In genomic region chrX:168338212-168338611, GRCm38 (mm10) we compare ENCODE assay signal across 23 mouse cellular contexts.
DNase-seq lines count a peak whose midpoint lies in the region; ATAC-seq and TF ChIP-seq lines count a peak whose summit lies in the region.
"Had no signal": no experiment of that assay in that cellular context is flagged by ENCODE, and none has a peak within 500 bp of the region (broad histone marks: within the 10 kb centered on the region; RNA-seq: fewer than 3 reads in every experiment).

No protein-coding gene starts in this region.

- peak; percentile 35 for ATAC-seq in granulocyte monocyte progenitor cell, adult 5-6 weeks (replicated peaks; ENCODE audit: poor library complexity, severe bottlenecking)
- peak; percentile 60 for ATAC-seq in neutrophil, adult 5-6 weeks (ENCODE audit: extremely low read depth, insufficient number of reproducible peaks, low FRiP score, poor library complexity, severe bottlenecking)
- ATAC-seq: forebrain, embryonic 14.5 days; forebrain, postnatal 0 days; intestine, embryonic 15.5 days had no signal

- H3K9ac ChIP-seq in CH12.LX (ENCODE audit: insufficient read depth, low read depth) = no peak overlapping the region
- H3K9ac ChIP-seq: embryonic facial prominence, embryonic 12.5 days; embryonic facial prominence, embryonic 15.5 days; forebrain, postnatal 0 days; hindbrain, embryonic 12.5 days; hindbrain, embryonic 15.5 days; intestine, embryonic 15.5 days had no signal

- no peak overlapping the region for H3K27ac ChIP-seq in CH12.LX (ENCODE audit: insufficient read depth, low read depth)
- no peak overlapping the region for H3K27ac ChIP-seq in heart, embryonic 10.5 days
- H3K27ac ChIP-seq: embryonic facial prominence, embryonic 12.5 days; embryonic facial prominence, embryonic 15.5 days; heart, adult 2 months; hindbrain, embryonic 12.5 days; hindbrain, embryonic 15.5 days; intestine, embryonic 15.5 days had no signal

- dilution Hi-C loops in CH12.LX (cut with MboI; ENCODE audit: extremely low pct_ligation_motif_present, extremely low pct_unique_long_range_greater_than_20kb, low sequenced_read_pairs) = no loop called here

- H3K4me2 ChIP-seq in CH12.LX (ENCODE audit: insufficient read depth, low read depth, poor library complexity, severe bottlenecking) = no peak overlapping the region
- H3K4me2 ChIP-seq: embryonic facial prominence, embryonic 12.5 days; embryonic facial prominence, embryonic 15.5 days; heart, embryonic 11.5 days; hindbrain, embryonic 12.5 days; hindbrain, embryonic 15.5 days; intestine, embryonic 15.5 days had no signal

- DNase-seq in 416B (ENCODE audit: low read depth) = peak; percentile 11
- DNase-seq in CH12.LX (ENCODE audit: extremely low read depth) = peak; percentile 51
- no peak for DNase-seq in embryo, embryonic 10.5 days (ENCODE audit: low spot score)
- DNase-seq in heart, embryonic 10.5 days (ENCODE audit: low spot score) = no peak
- DNase-seq in embryo, embryonic 9.5 days (ENCODE audit: extremely low spot score) = no peak
- DNase-seq: adrenal gland, adult 2 months; adrenal gland, postnatal 25 days; cerebellum, adult 11-12 months; cerebellum, adult 9-10 months; cerebellum, postnatal 25 days; forebrain, postnatal 0 days; gastrocnemius, postnatal 25 days; heart, adult 2 months; kidney, adult 11 months had no signal

- no peak for TF ChIP-seq CTCF in CH12.LX (conservative IDR thresholded peaks at IDR 0.05 in 1 of 2, IDR thresholded peaks at IDR 0.05 in 1 of 2; ENCODE audit: low read depth in 2 of 2, low read length in 2 of 2)

- H3K4me1 ChIP-seq in CH12.LX (ENCODE audit: control insufficient read depth in 1 of 2, insufficient read depth in 2 of 2) = peaks cover 0 to 11% of the 10 kb centered on the region in 2 experiments; a peak in 2 of 4 replicates
- H3K4me1 ChIP-seq in heart, embryonic 10.5 days = no peaks in the 10 kb centered on the region
- H3K4me1 ChIP-seq: embryonic facial prominence, embryonic 12.5 days; embryonic facial prominence, embryonic 15.5 days; hindbrain, embryonic 12.5 days; hindbrain, embryonic 15.5 days; intestine, embryonic 15.5 days had no signal

- in situ Hi-C loops in CH12.LX (cut with MboI; ENCODE audit: low pct_ligation_motif_present, low pct_unique_long_range_greater_than_20kb, low sequenced_read_pairs) = no loop called here

- no peak for TF ChIP-seq RAD21 in CH12.LX (IDR thresholded peaks at IDR 0.05; ENCODE audit: low read depth, low read length)

- no peaks in the 10 kb centered on the region for H3K27me3 ChIP-seq in CH12.LX (replicated peaks)
- H3K27me3 ChIP-seq in heart, embryonic 10.5 days (ENCODE audit: insufficient read depth, poor library complexity, severe bottlenecking) = no peaks in the 10 kb centered on the region; the same call in 1 of the 2 replicates
- H3K27me3 ChIP-seq: embryonic facial prominence, embryonic 15.5 days had no signal

- TF ChIP-seq EP300 in CH12.LX (IDR thresholded peaks at IDR 0.05; ENCODE audit: low read length) = no peak

- H3K79me2 ChIP-seq in CH12.LX (replicated peaks; ENCODE audit: control insufficient read depth, extremely low read depth, insufficient read depth, poor library complexity, severe bottlenecking) = no peaks in the 10 kb centered on the region

- H3K4me3 ChIP-seq in CH12.LX (replicated peaks in 1 of 3; ENCODE audit: low read depth in 2 of 3, low read length in 2 of 3, poor library complexity in 1 of 3) = no peak overlapping the region
- no peak overlapping the region for H3K4me3 ChIP-seq in heart, embryonic 10.5 days
- H3K4me3 ChIP-seq: embryonic facial prominence, embryonic 12.5 days; embryonic facial prominence, embryonic 15.5 days; heart, adult 2 months; hindbrain, embryonic 12.5 days; hindbrain, embryonic 15.5 days; intestine, embryonic 15.5 days had no signal

- no peak for TF ChIP-seq POLR2A in CH12.LX (IDR thresholded peaks at IDR 0.05; ENCODE audit: low read depth, low read length)

- no peaks in the 10 kb centered on the region for H3K36me3 ChIP-seq in CH12.LX (replicated peaks in 1 of 2; ENCODE audit: control insufficient read depth in 1 of 2, insufficient read depth in 1 of 2, low read length in 1 of 2)
- no peaks in the 10 kb centered on the region for H3K36me3 ChIP-seq in heart, embryonic 10.5 days
- H3K36me3 ChIP-seq: embryonic facial prominence, embryonic 12.5 days; embryonic facial prominence, embryonic 15.5 days; hindbrain, embryonic 12.5 days; hindbrain, embryonic 15.5 days; intestine, embryonic 15.5 days had no signal

- no peaks in the 10 kb centered on the region for H3K9me3 ChIP-seq in CH12.LX (replicated peaks; ENCODE audit: low read length)
- H3K9me3 ChIP-seq in heart, embryonic 10.5 days = no peaks in the 10 kb centered on the region
- H3K9me3 ChIP-seq: embryonic facial prominence, embryonic 12.5 days; embryonic facial prominence, embryonic 15.5 days; hindbrain, embryonic 12.5 days; hindbrain, embryonic 15.5 days; intestine, embryonic 15.5 days had no signal

TF ChIP-seq in CH12.LX, 34 proteins besides CTCF, POLR2A, EP300 and RAD21:
- TF ChIP-seq ZMIZ1 (IDR thresholded peaks at IDR 0.05; ENCODE audit: low read depth, low read length) (no peak), JUND (conservative IDR thresholded peaks at IDR 0.05; ENCODE audit: low read depth, low read length) (no peak), KAT2A (IDR thresholded peaks at IDR 0.05; ENCODE audit: insufficient replicate concordance, low read length) (no peak), IRF4 (IDR thresholded peaks at IDR 0.05; ENCODE audit: low read depth, low read length) (no peak), ZNF384 (IDR thresholded peaks at IDR 0.05; ENCODE audit: low read depth, low read length) (no peak), JUN (IDR thresholded peaks at IDR 0.05; ENCODE audit: insufficient read depth, low read depth, low read length) (no peak), MXI1 (IDR thresholded peaks at IDR 0.05; ENCODE audit: low read depth, low read length) (no peak), MAZ (IDR thresholded peaks at IDR 0.05; ENCODE audit: low read depth, low read length) (no peak), POLR2AphosphoS2 (IDR thresholded peaks at IDR 0.05; ENCODE audit: low read depth, low read length) (no peak)

Comparison
In these comparisons a context has a peak if more than half of its experiments do, and no peak if none do; other contexts are left out.
1. DNase-seq: peak in 416B (single experiment) and CH12.LX (single experiment); none in embryo, embryonic 10.5 days (single experiment), heart, embryonic 10.5 days (single experiment) and embryo, embryonic 9.5 days (single experiment).